In the genomic region with DNA sequence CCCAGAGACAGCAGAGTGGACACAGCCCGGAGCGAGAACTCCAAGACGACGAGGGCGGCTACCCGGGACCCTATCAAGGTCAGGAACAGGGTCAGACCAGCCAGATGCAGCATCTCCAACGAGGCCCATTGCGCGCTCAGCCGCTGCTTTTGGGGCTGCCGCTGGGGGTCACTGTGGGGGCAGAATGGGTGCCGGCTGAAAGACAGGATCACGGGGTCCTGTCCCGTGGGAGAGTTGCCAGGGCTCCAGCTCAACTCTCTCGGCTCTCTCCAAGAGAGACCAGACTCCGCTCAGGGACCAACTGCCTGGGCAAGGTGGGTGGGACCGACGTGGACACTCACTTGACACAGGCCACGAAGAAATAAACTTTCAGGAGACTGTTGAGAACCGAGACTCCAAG, we compare ENCODE assay signal across 7 mouse cellular contexts. TPM values are rescaled to one million over a fixed set of nuclear protein-coding genes. Genes with fewer than 3 reads are reported as not detected.
DNase-seq lines count a peak whose midpoint lies in the region; ATAC-seq lines count a peak whose summit lies in the region.

No protein-coding gene starts in this region.

- H3K4me2 ChIP-seq in hindbrain, embryonic 13.5 days: peak overlapping the region; percentile 48

- no peak overlapping the region for H3K9ac ChIP-seq in hindbrain, embryonic 13.5 days

- DNase-seq in MN1 (ENCODE audit: low spot score): peak; percentile 62
- peak; percentile 44 to 54 for DNase-seq in frontal cortex, postnatal 14 days (ENCODE audit: low spot score in 2 of 2)
- peak; percentile 42 for DNase-seq in left cerebral cortex, adult 11 months (ENCODE audit: low spot score)
- peak; percentile 81 for DNase-seq in lung, postnatal 36 days
- peak; percentile 75 to 80 for DNase-seq in right cerebral cortex, postnatal 10 days (ENCODE audit: low spot score in 2 of 2)

- 0 out of 2 replicates have a peak overlapping the region, but pooled peaks have one; percentile 21 for H3K4me3 ChIP-seq in brown adipose tissue, adult 24 weeks (ENCODE audit: insufficient read depth, low read depth, low read length)
- H3K4me3 ChIP-seq in hindbrain, embryonic 13.5 days: 0 out of 2 replicates have a peak overlapping the region, but pooled peaks have one; percentile 8

- peaks cover 11% of the 10 kb centered on the region; the same call in 1 of the 2 replicates for H3K27me3 ChIP-seq in hindbrain, embryonic 13.5 days

- no peak overlapping the region for H3K27ac ChIP-seq in brown adipose tissue, adult 24 weeks (replicated peaks; ENCODE audit: low read depth, low read length)
- H3K27ac ChIP-seq in hindbrain, embryonic 13.5 days: no peak overlapping the region

- no peaks in the 10 kb centered on the region for H3K36me3 ChIP-seq in hindbrain, embryonic 13.5 days

- ATAC-seq in hindbrain, embryonic 13.5 days (ENCODE audit: low FRiP score): peak; percentile 18; the same call in 1 of the 2 replicates

- 4% methylated on average over 20 of the region's 20 CpGs for WGBS in hindbrain, embryonic 13.5 days

- H3K9me3 ChIP-seq in hindbrain, embryonic 13.5 days: no peaks in the 10 kb centered on the region

- H3K4me1 ChIP-seq in brown adipose tissue, adult 24 weeks (ENCODE audit: control insufficient read depth, insufficient read depth, insufficient read length, low read length): peaks cover 19% of the 10 kb centered on the region
- H3K4me1 ChIP-seq in hindbrain, embryonic 13.5 days (replicated peaks): peaks cover 12% of the 10 kb centered on the region

RNA-seq across cellular contexts. Expression of a gene that starts 1.1 kb away (rescaled TPM):
- 1.1 TPM in 1 of 2 replicates, not detected in the other for polyA plus RNA-seq in brown adipose tissue, adult 24 weeks (2012; ENCODE audit: insufficient read depth, insufficient read length, missing spikeins)
- 0.25 and 0.43 TPM in 2 replicates for polyA plus RNA-seq in hindbrain, embryonic 13.5 days (2015; fragmentation: Nextera tagmentation; extraction: Ambion mirVana)

RNA-seq across cellular contexts. Expression of a gene that starts 6.3 kb away (rescaled TPM):
- polyA plus RNA-seq in brown adipose tissue, adult 24 weeks (2012; ENCODE audit: insufficient read depth, insufficient read length, missing spikeins): 4.5 and 12.7 TPM in 2 replicates
- 0.26 TPM in 1 of 2 replicates, not detected in the other for polyA plus RNA-seq in hindbrain, embryonic 13.5 days (2015; fragmentation: Nextera tagmentation; extraction: Ambion mirVana)

RNA-seq across cellular contexts. Expression of a gene that starts 11.4 kb away (rescaled TPM):
- polyA plus RNA-seq in brown adipose tissue, adult 24 weeks (2012; ENCODE audit: insufficient read depth, insufficient read length, missing spikeins): 2.1 and 3.6 TPM in 2 replicates
- polyA plus RNA-seq in hindbrain, embryonic 13.5 days (2015; fragmentation: Nextera tagmentation; extraction: Ambion mirVana): 41.0 and 43.3 TPM in 2 replicates

RNA-seq across cellular contexts. Expression of a gene that starts 47.4 kb away (rescaled TPM):
- 8.8 and 12.9 TPM in 2 replicates for polyA plus RNA-seq in brown adipose tissue, adult 24 weeks (2012; ENCODE audit: insufficient read depth, insufficient read length, missing spikeins)
- 6.9 and 8.2 TPM in 2 replicates for polyA plus RNA-seq in hindbrain, embryonic 13.5 days (2015; fragmentation: Nextera tagmentation; extraction: Ambion mirVana)
